9 mouse cellular contexts compared by ENCODE assay signal in genomic region chr8:95346643-95347545, GRCm38 (mm10). TPM values are rescaled to one million over a fixed set of nuclear protein-coding genes. Genes with fewer than 3 reads are reported as not detected.
A peak's percentile ranks its signal among the peaks of the same experiment; 100 is the strongest.
DNase-seq lines count a peak whose midpoint lies in the region; ATAC-seq and TF ChIP-seq lines count a peak whose summit lies in the region.
"Had no signal": no experiment of that assay in that cellular context is flagged by ENCODE, and none has a peak within 500 bp of the region (broad histone marks: within the 10 kb centered on the region; RNA-seq: fewer than 3 reads in every experiment).

No protein-coding gene starts in this region.

- no peak overlapping the region for H3K4me2 ChIP-seq in kidney, embryonic 14.5 days (replicated peaks; ENCODE audit: low read depth, low read length)

- H3K79me2 ChIP-seq in liver, adult 2 months (ENCODE audit: control insufficient read depth, insufficient read depth, low read length) = no peaks in the 10 kb centered on the region

- ATAC-seq in kidney, embryonic 14.5 days (ENCODE audit: low FRiP score, low TSS enrichment) = peak; percentile 72

- WGBS in kidney, embryonic 14.5 days = 13% methylated on average over 8 of the region's 8 CpGs
- 40% methylated on average over 8 of the region's 8 CpGs for WGBS in liver, adult 2 months

- peaks cover 12% of the 10 kb centered on the region; the same call in 1 of the 2 replicates for H3K36me3 ChIP-seq in kidney, embryonic 14.5 days (ENCODE audit: control insufficient read depth, insufficient read depth, low read length)
- no peaks in the 10 kb centered on the region; the same call in 1 of the 2 replicates for H3K36me3 ChIP-seq in liver, adult 2 months (ENCODE audit: control insufficient read depth, insufficient read depth, low read length)

- H3K4me3 ChIP-seq in kidney, embryonic 14.5 days (ENCODE audit: low read length) = no peak overlapping the region
- H3K4me3 ChIP-seq in liver, adult 2 months (ENCODE audit: insufficient read depth, low read depth, low read length) = no peak overlapping the region

- no peak overlapping the region for H3K9ac ChIP-seq in kidney, embryonic 14.5 days (ENCODE audit: low read depth, low read length)
- no peak overlapping the region for H3K9ac ChIP-seq in liver, adult 2 months (ENCODE audit: low read depth, low read length)

- peaks cover 4% of the 10 kb centered on the region; the same call in 1 of the 2 replicates for H3K4me1 ChIP-seq in kidney, embryonic 14.5 days (ENCODE audit: control insufficient read depth, insufficient read depth, low read length)
- peaks cover 18% of the 10 kb centered on the region for H3K4me1 ChIP-seq in liver, adult 2 months (ENCODE audit: control insufficient read depth, insufficient read depth, low read length)

- no peaks in the 10 kb centered on the region for H3K27me3 ChIP-seq in kidney, embryonic 14.5 days (ENCODE audit: control insufficient read depth, insufficient read depth, low read length)
- no peaks in the 10 kb centered on the region for H3K27me3 ChIP-seq in liver, adult 2 months (ENCODE audit: control insufficient read depth, insufficient read depth, low read length)

- TF ChIP-seq CTCF in liver, adult 2 months (IDR thresholded peaks at IDR 0.05; ENCODE audit: low read depth, low read length) = peak; percentile 50

- no peak for TF ChIP-seq POLR2A in liver, adult 2 months (IDR thresholded peaks at IDR 0.05; ENCODE audit: extremely low read depth, insufficient read depth, low read length)

- no peaks in the 10 kb centered on the region for H3K9me3 ChIP-seq in kidney, embryonic 14.5 days (ENCODE audit: control insufficient read depth, low read length)

- peak; percentile 69 to 73 for DNase-seq in B cell, adult 2 months
- peak; percentile 68 for DNase-seq in R1 (ENCODE audit: low read depth, low spot score)
- DNase-seq in embryo, embryonic 11.5 days (ENCODE audit: low read depth, low spot score) = peak; percentile 54
- DNase-seq in heart, adult 8-10 months (ENCODE audit: low spot score) = peak; percentile 77
- peak; percentile 44 for DNase-seq in liver, adult 2 months (ENCODE audit: extremely low read depth, low read depth, low spot score)
- DNase-seq in neural tube, embryonic 10.5 days (ENCODE audit: extremely low spot score, low spot score) = peak; percentile 69
- DNase-seq in thymus, postnatal 14 days = peak; percentile 76

- no peak overlapping the region for H3K27ac ChIP-seq in kidney, embryonic 14.5 days (ENCODE audit: low read depth, low read length)
- H3K27ac ChIP-seq in liver, adult 2 months (replicated peaks; ENCODE audit: insufficient read depth, low read depth, low read length) = no peak overlapping the region

RNA-seq across cellular contexts. Expression of gene Mmp15, which starts 5.2 kb away (rescaled TPM):
- total RNA-seq in heart, adult 8-10 months (2022) = 10 to 100 TPM; 57.6 to 63.2 (median 58.0) TPM
- polyA plus RNA-seq in kidney, embryonic 14.5 days (2014; fragmentation: Nextera tagmentation; extraction: Ambion mirVana) = 10.9 and 16.1 TPM in 2 replicates
- 6.5 and 7.2 TPM in 2 replicates for total RNA-seq in liver, adult 2 months (2014; rRNA removed)
- 15.1 and 16.5 TPM in 2 replicates for polyA plus RNA-seq in liver, adult 2 months (2012; rRNA removed)

RNA-seq across cellular contexts. Expression of gene Usb1, which starts 14.8 kb away (rescaled TPM):
- total RNA-seq in heart, adult 8-10 months (2022) = 10 to 100 TPM; 11.3 to 14.0 (median 13.2) TPM
- polyA plus RNA-seq in kidney, embryonic 14.5 days (2014; fragmentation: Nextera tagmentation; extraction: Ambion mirVana) = 43.4 and 50.9 TPM in 2 replicates
- total RNA-seq in liver, adult 2 months (2014; rRNA removed) = 6.7 and 7.9 TPM in 2 replicates
- polyA plus RNA-seq in liver, adult 2 months (2012; rRNA removed) = 16.2 and 20.0 TPM in 2 replicates

RNA-seq across cellular contexts. Expression of gene Zfp319, which starts 15.1 kb away (rescaled TPM):
- total RNA-seq in heart, adult 8-10 months (2022) = 1 to 10 TPM; 7.4 to 9.5 (median 7.9) TPM
- 6.6 and 8.7 TPM in 2 replicates for polyA plus RNA-seq in kidney, embryonic 14.5 days (2014; fragmentation: Nextera tagmentation; extraction: Ambion mirVana)
- total RNA-seq in liver, adult 2 months (2014; rRNA removed) = 1.2 and 1.8 TPM in 2 replicates
- 2.5 and 3.2 TPM in 2 replicates for polyA plus RNA-seq in liver, adult 2 months (2012; rRNA removed)

RNA-seq across cellular contexts. Expression of gene Tepp, which starts 36.5 kb away (rescaled TPM):
- total RNA-seq in heart, adult 8-10 months (2022) = under 1 TPM in 1 of 4 experiments, not detected in 3; 0.57 TPM
- 0.43 TPM in 1 of 2 replicates, not detected in the other for polyA plus RNA-seq in kidney, embryonic 14.5 days (2014; fragmentation: Nextera tagmentation; extraction: Ambion mirVana)
- not detected in 2 replicates for total RNA-seq in liver, adult 2 months (2014; rRNA removed)
- polyA plus RNA-seq in liver, adult 2 months (2012; rRNA removed) = not detected in 2 replicates
- total RNA-seq: gastrocnemius, postnatal 36 days had no signal

RNA-seq across cellular contexts. Expression of gene Cngb1, which starts 40.5 kb away (rescaled TPM):
- total RNA-seq in heart, adult 8-10 months (2022) = under 1 TPM; 0.14 to 0.63 (median 0.52) TPM
- polyA plus RNA-seq in kidney, embryonic 14.5 days (2014; fragmentation: Nextera tagmentation; extraction: Ambion mirVana) = 0.60 and 1.2 TPM in 2 replicates
- under 0.01 and 0.07 TPM in 2 replicates for total RNA-seq in liver, adult 2 months (2014; rRNA removed)
- 0.39 TPM in 1 of 2 replicates, not detected in the other for polyA plus RNA-seq in liver, adult 2 months (2012; rRNA removed)
